Mouse (Mus musculus) hindbrain, embryonic 13.5 days (tissue): ENCODE data around the gene Itga9. TPM values are rescaled to one million over a fixed set of nuclear protein-coding genes. Genes with fewer than 3 reads are reported as not detected.
A peak's percentile ranks its signal among the peaks of the same experiment; 100 is the strongest.

Source experiments
- ATAC-seq: fragments of 200-750 bp; cut with Nextera tagmentation; 2 replicates; pipeline ENCODE4 v1.8.0; 2017; ENCODE audit warnings: moderate TSS enrichment; ENCODE audit not compliant: low FRiP score
- H3K27ac ChIP-seq: fragments of 300-500 bp; sonication (generic); 2 replicates; pipeline ENCODE4 v1.5.1; 2015; ENCODE audit warnings: inconsistent platforms, mild to moderate bottlenecking, moderate library complexity
- H3K27me3 ChIP-seq: fragments of 300-500 bp; sonication (generic); 2 replicates; pipeline ENCODE4 v1.6.1; 2015; ENCODE audit warnings: mild to moderate bottlenecking, inconsistent platforms
- H3K36me3 ChIP-seq: fragments of 300-500 bp; sonication (generic); 2 replicates; pipeline ENCODE4 v1.6.1; 2015; ENCODE audit warnings: mild to moderate bottlenecking, inconsistent platforms
- H3K4me1 ChIP-seq: fragments of 300-500 bp; sonication (generic); replicated peaks from 2 replicates; pipeline ENCODE4 v1.6.1; 2015; ENCODE audit warnings: inconsistent platforms
- H3K4me2 ChIP-seq: fragments of 300-500 bp; sonication (generic); 2 replicates; pipeline ENCODE4 v1.6.1; 2015; ENCODE audit warnings: inconsistent platforms, mild to moderate bottlenecking, moderate library complexity
- H3K4me3 ChIP-seq: fragments of 300-500 bp; sonication (generic); 2 replicates; pipeline ENCODE4 v1.5.1; 2015; ENCODE audit warnings: mild to moderate bottlenecking, inconsistent platforms
- H3K9ac ChIP-seq: fragments of 300-500 bp; sonication (generic); 2 replicates; pipeline ENCODE4 v1.6.1; 2015; ENCODE audit warnings: mild to moderate bottlenecking, inconsistent platforms
- H3K9me3 ChIP-seq: fragments of 300-500 bp; sonication (generic); 2 replicates; pipeline ENCODE4 v1.6.1; 2016; ENCODE audit warnings: inconsistent platforms
- WGBS: fragments of 180-500 bp; shearing (Covaris S2); methylation state at CpG from one replicate; pipeline ENCODE4 v1.1.7; 2015; 5-methylcytosine and 5-hydroxymethylcytosine counted together
- polyA plus RNA-seq: library from polyadenylated mRNA; unstranded; fragments of >200 nt; fragmentation: Nextera tagmentation; extraction: Ambion mirVana; gene quantifications from 2 replicates; pipeline ENCODE4 v1.2.1, GENCODE M21; 2015

Gene Itga9
- polyA plus RNA-seq, 1 experiment from 2014 or later: 1.8 TPM

DNA sequence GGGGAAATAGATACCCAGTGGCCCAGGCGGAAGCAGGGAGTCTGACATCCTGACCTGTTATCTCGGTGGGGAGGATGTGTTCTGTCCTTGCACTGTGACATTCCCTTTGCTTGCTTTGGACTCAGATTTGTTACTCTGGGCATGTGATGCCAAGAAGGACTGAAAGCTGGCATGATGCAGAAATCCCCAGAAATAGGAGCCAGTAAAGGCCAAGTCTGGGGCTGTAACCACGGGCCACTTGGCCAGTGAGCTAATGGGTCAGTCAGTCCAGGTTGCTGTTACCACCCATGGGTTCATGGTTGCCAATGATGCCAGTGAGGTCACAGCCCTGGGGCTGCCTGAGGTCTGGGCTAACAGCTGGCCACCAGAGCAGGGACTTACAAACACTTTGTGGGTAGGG is 133.2 kb downstream of the Itga9 start:
- Histone ChIP-seq H3K27me3 (no peaks in the 10 kb centered on the region), H3K9me3 (no peaks in the 10 kb centered on the region), H3K36me3 (no peaks in the 10 kb centered on the region), H3K4me2 (no peak overlapping the region), H3K9ac (no peak overlapping the region), H3K4me3 (no peak overlapping the region), H3K27ac (no peak overlapping the region), H3K4me1 (0 out of 2 replicates have a peak, but pooled peaks cover 3% of the 10 kb centered on the region)
- no peak for ATAC-seq
- 89% methylated on average over 3 of the region's 3 CpGs for WGBS

DNA sequence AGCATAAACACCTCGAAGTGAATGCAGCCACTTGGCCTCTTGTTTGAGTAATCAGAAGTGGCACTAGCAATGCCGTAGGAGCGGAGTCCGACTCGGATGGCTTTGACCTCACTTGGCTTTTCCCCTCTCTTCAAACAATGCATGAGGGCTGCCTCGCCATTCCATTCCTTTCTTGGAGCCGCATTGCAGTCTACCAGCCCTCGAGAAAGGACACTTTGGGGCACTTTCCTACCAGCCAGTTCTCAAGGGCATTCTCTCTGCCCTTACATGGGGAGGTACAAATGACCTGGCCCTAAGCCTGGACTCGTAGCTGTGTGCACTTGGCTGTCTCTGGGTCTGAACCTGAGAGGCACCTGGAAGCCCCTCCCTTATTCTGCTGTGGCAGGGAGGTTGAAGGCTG is 134.8 kb downstream of the Itga9 start:
- no peak for ATAC-seq
- Histone ChIP-seq H3K4me2 (no peak overlapping the region), H3K36me3 (no peaks in the 10 kb centered on the region), H3K27ac (no peak overlapping the region), H3K9ac (no peak overlapping the region), H3K4me3 (no peak overlapping the region), H3K9me3 (no peaks in the 10 kb centered on the region), H3K4me1 (0 out of 2 replicates have a peak, but pooled peaks cover 3% of the 10 kb centered on the region), H3K27me3 (no peaks in the 10 kb centered on the region)
- 77% methylated on average over 9 of the region's 9 CpGs for WGBS

GRCm38 (mm10) chr9:118749335-118749949 is 143.0 kb downstream of the Itga9 start:
- Histone ChIP-seq H3K9me3 (no peaks in the 10 kb centered on the region), H3K4me2 (no peak overlapping the region), H3K27me3 (no peaks in the 10 kb centered on the region), H3K4me3 (no peak overlapping the region), H3K9ac (no peak overlapping the region), H3K27ac (no peak overlapping the region), H3K36me3 (no peaks in the 10 kb centered on the region), H3K4me1 (peaks cover 15% of the 10 kb centered on the region)
- no peak for ATAC-seq
- WGBS: 34% methylated on average over 8 of the region's 8 CpGs

- Histone ChIP-seq H3K36me3 (no peaks in the 10 kb centered on the region), H3K27ac (no peak overlapping the region), H3K27me3 (no peaks in the 10 kb centered on the region), H3K9me3 (no peaks in the 10 kb centered on the region), H3K4me3 (no peak overlapping the region), H3K4me1 (peaks cover 15% of the 10 kb centered on the region), H3K9ac (no peak overlapping the region), H3K4me2 (no peak overlapping the region)
- no peak for ATAC-seq
- WGBS: 89% methylated on average over 7 of the region's 7 CpGs
Observed at GRCm38 (mm10) chr9:118750828-118751227, 144.3 kb downstream of the Itga9 start.

DNA sequence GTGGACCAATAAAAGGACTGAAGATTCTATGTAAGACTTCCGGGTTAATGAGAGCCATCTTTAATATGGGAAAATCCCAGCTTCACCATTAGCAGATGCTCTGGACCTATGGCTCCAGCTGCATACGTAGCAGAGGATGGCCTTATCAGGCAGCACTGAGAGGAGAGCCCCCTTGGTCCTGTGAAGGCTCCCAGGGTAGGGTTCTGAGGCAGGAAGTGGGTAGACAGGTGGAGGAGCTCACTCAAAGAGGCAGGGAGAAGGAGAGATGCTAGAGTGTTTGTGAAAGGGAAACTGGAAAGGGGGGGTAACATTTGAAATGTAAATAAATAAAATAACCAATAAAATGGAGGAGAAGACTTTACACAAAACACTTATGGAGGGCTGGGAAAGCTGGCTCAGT is 145.9 kb downstream of the Itga9 start:
- no peaks in the 10 kb centered on the region for H3K9me3 ChIP-seq
- 91% methylated on average over 2 of the region's 2 CpGs for WGBS
- no peak overlapping the region for H3K9ac ChIP-seq
- no peak overlapping the region for H3K27ac ChIP-seq
- no peak overlapping the region for H3K4me2 ChIP-seq
- no peaks in the 10 kb centered on the region for H3K27me3 ChIP-seq
- H3K4me3 ChIP-seq: no peak overlapping the region
- no peak for ATAC-seq
- H3K36me3 ChIP-seq: no peaks in the 10 kb centered on the region
- H3K4me1 ChIP-seq: peaks cover 20% of the 10 kb centered on the region

GRCm38 (mm10) chr9:118759462-118759861 is 153.0 kb downstream of the Itga9 start:
- peaks cover 35% of the 10 kb centered on the region for H3K4me1 ChIP-seq
- WGBS: 77% methylated on average over 4 of the region's 4 CpGs
- no peak overlapping the region for H3K4me2 ChIP-seq
- no peak for ATAC-seq
- H3K4me3 ChIP-seq: no peak overlapping the region
- no peak overlapping the region for H3K27ac ChIP-seq
- 0 out of 2 replicates have a peak, but pooled peaks cover 4% of the 10 kb centered on the region for H3K27me3 ChIP-seq
- H3K36me3 ChIP-seq: no peaks in the 10 kb centered on the region
- H3K9ac ChIP-seq: no peak overlapping the region
- H3K9me3 ChIP-seq: 0 out of 2 replicates have a peak, but pooled peaks cover 4% of the 10 kb centered on the region

GRCm38 (mm10) chr9:118761953-118762590 is 155.6 kb downstream of the Itga9 start:
- ATAC-seq: no peak
- 0 out of 2 replicates have a peak, but pooled peaks cover 4% of the 10 kb centered on the region for H3K9me3 ChIP-seq

DNA sequence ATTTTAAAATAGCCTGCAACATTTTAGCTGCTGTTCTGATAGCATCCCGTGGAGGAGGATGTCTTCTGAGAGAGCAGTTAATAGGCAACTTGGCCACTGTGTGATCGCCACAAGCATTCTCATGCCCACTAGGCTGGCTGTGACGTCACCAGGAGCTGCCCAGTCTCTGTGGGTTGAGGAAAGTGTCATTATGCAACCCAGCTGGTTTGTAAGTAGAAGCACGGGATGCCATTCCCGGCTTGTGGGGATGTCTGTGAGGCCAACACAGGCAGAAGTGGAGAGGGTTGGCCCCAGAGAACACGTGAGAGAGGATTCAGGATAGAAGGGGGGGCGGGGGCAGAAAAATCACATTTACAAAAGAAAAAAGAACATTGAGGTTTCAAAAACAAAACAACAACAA is 156.3 kb downstream of the Itga9 start:
- no peak overlapping the region for H3K27ac ChIP-seq
- no peak overlapping the region for H3K4me2 ChIP-seq
- H3K4me1 ChIP-seq: peaks cover 37% of the 10 kb centered on the region
- 37% methylated on average over 7 of the region's 7 CpGs for WGBS
- no peak overlapping the region for H3K9ac ChIP-seq
- H3K4me3 ChIP-seq: no peak overlapping the region
- no peaks in the 10 kb centered on the region for H3K36me3 ChIP-seq
- no peak for ATAC-seq
- 0 out of 2 replicates have a peak, but pooled peaks cover 4% of the 10 kb centered on the region for H3K27me3 ChIP-seq
- H3K9me3 ChIP-seq: 0 out of 2 replicates have a peak, but pooled peaks cover 4% of the 10 kb centered on the region

More at GRCm38 (mm10) chr9:118761953-118762590, 155.6 kb downstream of the Itga9 start:
- 26% methylated on average over 8 of the region's 8 CpGs for WGBS
- H3K9ac ChIP-seq: no peak overlapping the region
- 0 out of 2 replicates have a peak overlapping the region, but pooled peaks have one; percentile 30 for H3K27ac ChIP-seq
- 0 out of 2 replicates have a peak, but pooled peaks cover 4% of the 10 kb centered on the region for H3K27me3 ChIP-seq
- no peak overlapping the region for H3K4me2 ChIP-seq
- H3K4me1 ChIP-seq: peaks cover 31% of the 10 kb centered on the region
- no peak overlapping the region for H3K4me3 ChIP-seq
- H3K36me3 ChIP-seq: no peaks in the 10 kb centered on the region

GRCm38 (mm10) chr9:118763203-118763602 is 156.7 kb downstream of the Itga9 start:
- Histone ChIP-seq H3K36me3 (no peaks in the 10 kb centered on the region), H3K4me2 (no peak overlapping the region), H3K4me1 (peaks cover 37% of the 10 kb centered on the region), H3K9ac (no peak overlapping the region), H3K9me3 (0 out of 2 replicates have a peak, but pooled peaks cover 4% of the 10 kb centered on the region), H3K27me3 (0 out of 2 replicates have a peak, but pooled peaks cover 4% of the 10 kb centered on the region), H3K4me3 (no peak overlapping the region), H3K27ac (no peak overlapping the region)
- ATAC-seq: no peak
- 83% methylated on average over 4 of the region's 4 CpGs for WGBS

- 0 out of 2 replicates have a peak, but pooled peaks cover 4% of the 10 kb centered on the region for H3K9me3 ChIP-seq
- H3K4me2 ChIP-seq: no peak overlapping the region
- ATAC-seq: no peak
- peaks cover 37% of the 10 kb centered on the region for H3K4me1 ChIP-seq
- 86% methylated on average over 3 of the region's 3 CpGs for WGBS
- H3K9ac ChIP-seq: no peak overlapping the region
- H3K27me3 ChIP-seq: 0 out of 2 replicates have a peak, but pooled peaks cover 4% of the 10 kb centered on the region
- H3K27ac ChIP-seq: no peak overlapping the region
- no peak overlapping the region for H3K4me3 ChIP-seq
- no peaks in the 10 kb centered on the region for H3K36me3 ChIP-seq
Observed at GRCm38 (mm10) chr9:118763646-118764045, 157.2 kb downstream of the Itga9 start.

GRCm38 (mm10) chr9:118765059-118765458 is 158.6 kb downstream of the Itga9 start:
- 0 out of 2 replicates have a peak, but pooled peaks cover 4% of the 10 kb centered on the region for H3K9me3 ChIP-seq
- no peak overlapping the region for H3K4me2 ChIP-seq
- H3K27ac ChIP-seq: no peak overlapping the region
- H3K36me3 ChIP-seq: no peaks in the 10 kb centered on the region
- H3K27me3 ChIP-seq: no peaks in the 10 kb centered on the region
- no peak overlapping the region for H3K4me3 ChIP-seq
- peaks cover 37% of the 10 kb centered on the region for H3K4me1 ChIP-seq
- ATAC-seq: no peak
- no peak overlapping the region for H3K9ac ChIP-seq

DNA sequence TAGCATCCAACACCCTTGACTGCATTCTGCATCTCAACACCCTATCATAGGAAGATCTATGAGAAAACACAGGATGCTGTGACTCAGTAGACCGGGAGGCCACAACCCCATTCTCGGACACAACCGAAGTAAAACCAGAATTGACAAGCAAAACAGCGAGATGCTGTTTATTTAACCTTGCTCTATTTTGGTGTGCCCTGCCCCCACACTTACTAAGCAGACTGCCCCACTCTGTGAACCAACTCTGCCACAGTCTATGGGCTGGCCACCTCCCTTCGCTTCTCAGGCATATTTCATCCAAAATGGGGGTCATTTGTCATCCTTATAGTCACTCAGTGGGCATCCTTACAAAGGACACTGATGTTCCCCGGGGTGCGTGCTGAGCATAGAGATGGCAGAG is 160.5 kb downstream of the Itga9 start:
- Histone ChIP-seq H3K27ac (no peak overlapping the region), H3K36me3 (no peaks in the 10 kb centered on the region), H3K27me3 (no peaks in the 10 kb centered on the region), H3K4me3 (no peak overlapping the region), H3K4me1 (peaks cover 32% of the 10 kb centered on the region), H3K4me2 (no peak overlapping the region), H3K9me3 (no peaks in the 10 kb centered on the region), H3K9ac (no peak overlapping the region)
- 54% methylated on average over 7 of the region's 7 CpGs for WGBS
- ATAC-seq: no peak
